Mouse (Mus musculus) kidney, embryonic 16.5 days (tissue): Measurements from ENCODE around the gene Nrxn3. TPM values are rescaled to one million over a fixed set of nuclear protein-coding genes. Genes with fewer than 3 reads are reported as not detected.

ENCODE experiments used
- microRNA-seq: library from miRNA; unstranded; fragments of <30 nt; microRNA quantifications from one replicate; pipeline ENCODE4, GENCODE M21; 2016
- polyA plus RNA-seq: library from polyadenylated mRNA; unstranded; fragments of >200 nt; fragmentation: Nextera tagmentation; extraction: Ambion mirVana; gene quantifications from 2 replicates; pipeline ENCODE4 v1.2.1, GENCODE M21; 2015

The Nrxn3 gene
- polyA plus RNA-seq, 1 experiment from 2014 or later = 5.1 TPM

Small RNAs within 50 kb of the gene (microRNA-seq; reads per million reads assigned to microRNA genes)
- gene Gm23989 (not detected), gene Gm27313 (not detected)
